Mouse (Mus musculus): Measurements from ENCODE around the gene Rxrg.

- no peak for TF ChIP-seq CTCF (IDR thresholded peaks at IDR 0.05; ENCODE audit: control insufficient read depth, insufficient read depth, low read length)
- no peak for TF ChIP-seq POLR2A (IDR thresholded peaks at IDR 0.05; ENCODE audit: borderline replicate concordance, control insufficient read depth, low read depth, low read length)
Measured at GRCm38 (mm10) chr1:167652336-167652735, 54.2 kb downstream of the Rxrg start.

All from bone marrow, adult 2 months (tissue).